Mouse (Mus musculus) inflammation-experienced regulatory T-cells, adult 16 weeks (primary cell): ENCODE results near the gene Rras2. TPM values are rescaled to one million over a fixed set of nuclear protein-coding genes. Genes with fewer than 3 reads are reported as not detected.

ENCODE experiments used
- polyA plus RNA-seq: library from polyadenylated mRNA; unstranded; fragments of 100-300 nt; shearing (Covaris generic); gene quantifications from one replicate; pipeline ENCODE4 v1.2.1, GENCODE M21; 2017

Rras2 gene
- 5.9 TPM for polyA plus RNA-seq

DNA sequence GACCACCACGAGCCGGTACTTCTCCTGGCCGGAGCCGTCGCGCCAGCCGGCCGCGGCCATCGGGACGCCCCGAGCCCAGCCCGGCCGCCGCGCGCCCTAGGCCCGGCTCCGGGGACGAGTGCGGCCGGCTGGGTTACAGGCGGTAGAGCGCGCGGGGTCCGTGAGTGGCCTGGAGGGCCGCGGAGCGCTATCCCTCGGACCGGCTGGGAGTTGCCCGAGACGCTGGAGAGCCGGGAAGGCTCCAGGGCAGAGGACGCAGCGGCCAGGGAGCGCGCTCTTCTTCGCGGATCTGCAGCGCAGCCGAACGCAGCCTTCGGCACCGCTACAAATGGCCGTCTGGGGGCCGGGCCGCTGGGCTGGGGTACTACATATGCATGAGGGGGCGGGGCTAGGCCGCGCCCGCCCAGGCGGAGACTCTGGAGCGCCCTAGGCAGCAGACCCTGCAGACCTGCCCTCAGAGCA is at the start of gene Rras2:
TSS of gene Rras2 (minus strand) at position 338 of the 462 bp plus-strand sequence.

Other genes with a start within 250 kb of the Rras2 start
- gene Copb1, start 136.9 kb upstream of the Rras2 start, polyA plus RNA-seq: 151 TPM
- gene Psma1, start 158.3 kb upstream of the Rras2 start, polyA plus RNA-seq: 302 TPM